Mouse (Mus musculus) lung, postnatal 0 days (tissue): ENCODE data around the gene Afg3l1.

Experiments used
- CTCF ChIP-seq: IDR thresholded peaks from 2 replicates; pipeline ENCODE4 v1.5.1; 2016; ENCODE audit warnings: antibody characterized with exemption, mild to moderate bottlenecking
- EP300 ChIP-seq: IDR thresholded peaks from 2 replicates; pipeline ENCODE4 v1.6.1; 2016; ENCODE audit warnings: antibody characterized with exemption, mild to moderate bottlenecking, control low read depth

DNA sequence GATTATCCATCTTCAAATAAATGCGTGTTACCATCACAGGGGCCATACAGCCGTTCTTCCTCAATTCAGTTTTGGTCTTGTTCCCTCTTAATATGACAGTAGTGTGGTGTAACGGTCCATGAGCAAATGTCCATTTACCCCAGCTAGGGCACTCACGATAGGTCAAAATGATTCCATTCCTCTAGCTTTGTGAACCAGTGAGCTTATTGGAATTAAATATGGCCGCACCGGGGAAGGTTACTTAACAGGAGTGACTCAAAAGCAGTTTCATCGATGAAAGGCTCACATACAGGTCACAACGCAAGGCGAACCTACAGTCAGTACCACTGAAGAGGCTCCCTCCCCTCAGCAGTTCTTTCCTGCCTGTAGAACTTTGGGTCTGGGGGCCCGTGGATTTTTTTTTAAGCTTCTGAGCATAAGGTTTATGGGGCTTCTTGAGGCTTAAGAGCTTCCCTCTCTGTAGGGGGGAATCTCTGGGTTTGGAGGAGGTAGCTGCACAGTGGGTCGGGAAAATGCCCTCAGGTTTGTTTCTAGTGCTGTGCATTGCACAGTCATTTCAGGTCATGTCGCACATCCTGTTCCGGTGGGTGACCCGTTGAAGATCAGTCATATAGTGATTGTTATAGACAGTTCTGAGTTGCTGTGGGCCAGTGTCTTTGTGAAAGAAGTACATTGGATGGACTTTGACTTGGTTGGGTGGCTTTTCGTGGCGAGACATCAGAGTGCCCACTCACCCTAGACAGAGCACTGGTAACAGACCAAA, 934 bp downstream of the Afg3l1 start:
- TF ChIP-seq EP300 (no peak), CTCF (no peak)
